In genomic region chr3:152706901-152707300, GRCm38 (mm10) we compare ENCODE assay signal across 16 mouse cellular contexts. TPM values are rescaled to one million over a fixed set of nuclear protein-coding genes. Genes with fewer than 3 reads are reported as not detected.
"Had no signal": no experiment of that assay in that cellular context is flagged by ENCODE, and none has a peak within 500 bp of the region (broad histone marks: within the 10 kb centered on the region; RNA-seq: fewer than 3 reads in every experiment).

No protein-coding gene starts in this region.

- H3K9ac ChIP-seq: neural tube, embryonic 13.5 days; neural tube, embryonic 15.5 days; stomach, embryonic 15.5 days had no signal

- H3K27me3 ChIP-seq: neural tube, embryonic 15.5 days; stomach, embryonic 15.5 days had no signal

- H3K9me3 ChIP-seq: neural tube, embryonic 13.5 days; neural tube, embryonic 15.5 days; stomach, embryonic 15.5 days had no signal

- DNase-seq: retina, postnatal 1 day; right cerebral cortex, adult 18-20 months; right cerebral cortex, postnatal 14 days; right cerebral cortex, postnatal 25 days; right cerebral cortex, postnatal 4 days; spleen, adult 18-20 months; thymus, adult 18-20 months; thymus, adult 2 months; thymus, postnatal 14 days; thymus, postnatal 25 days; thymus, postnatal 36 days had no signal

- H3K4me3 ChIP-seq: neural tube, embryonic 13.5 days; neural tube, embryonic 15.5 days; stomach, embryonic 15.5 days had no signal

- H3K4me2 ChIP-seq: neural tube, embryonic 13.5 days; neural tube, embryonic 15.5 days; stomach, embryonic 15.5 days had no signal

- H3K36me3 ChIP-seq: neural tube, embryonic 13.5 days; neural tube, embryonic 15.5 days; stomach, embryonic 15.5 days had no signal

- H3K27ac ChIP-seq: neural tube, embryonic 13.5 days; neural tube, embryonic 15.5 days; stomach, embryonic 15.5 days; stomach, postnatal 0 days had no signal

- H3K4me1 ChIP-seq: neural tube, embryonic 13.5 days; neural tube, embryonic 15.5 days; stomach, embryonic 15.5 days had no signal

RNA-seq across cellular contexts. Expression of gene Ak5, which starts 38.7 kb away (rescaled TPM):
- polyA plus RNA-seq: small intestine, adult 2 months had no signal
